Mouse (Mus musculus): ENCODE measurements around the gene Slc5a5. TPM values are rescaled to one million over a fixed set of nuclear protein-coding genes. Genes with fewer than 3 reads are reported as not detected.

Gene Slc5a5
- polyA plus RNA-seq, 1 experiment: 0.13 TPM

DNA sequence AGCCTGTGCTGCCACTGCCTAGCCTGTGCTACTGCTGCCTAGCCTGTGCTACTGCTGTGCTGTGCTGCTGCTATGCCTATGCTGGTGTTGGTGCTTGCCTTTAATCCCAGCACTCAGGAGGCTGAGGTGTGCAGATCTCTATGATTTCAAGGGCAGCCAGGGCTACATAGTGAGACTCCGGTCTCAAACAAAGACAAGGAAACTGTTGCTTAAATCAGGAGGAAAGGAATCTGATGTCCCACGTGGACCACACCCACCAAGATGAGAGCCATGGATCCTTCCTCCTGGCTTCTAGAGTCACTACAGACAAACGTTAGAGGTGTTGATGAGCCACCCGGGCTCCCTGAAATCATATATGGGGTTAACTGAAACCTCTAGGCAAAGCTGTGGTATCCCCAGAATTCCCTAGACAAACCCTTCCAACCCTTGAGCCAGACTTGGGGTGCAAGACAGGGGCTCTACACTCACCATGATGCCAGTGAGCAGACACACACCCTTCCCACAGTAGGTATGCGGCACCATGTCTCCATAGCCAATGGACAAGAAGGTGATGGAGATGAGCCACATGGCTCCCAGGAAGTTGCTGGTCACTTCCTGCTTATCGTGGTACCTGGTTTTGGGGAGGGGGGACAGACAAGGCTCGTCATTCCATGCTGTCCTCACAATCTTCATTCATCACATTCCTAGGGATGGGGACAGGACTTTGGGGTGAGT, 42.3 kb downstream of the Slc5a5 start:
- H3K36me3 ChIP-seq (replicated peaks; ENCODE audit: low read length): no peaks in the 10 kb centered on the region
- no peaks in the 10 kb centered on the region for H3K9me3 ChIP-seq
- peak overlapping the region; percentile 44 for H3K4me3 ChIP-seq (replicated peaks)
- TF ChIP-seq GATA1 (IDR thresholded peaks at IDR 0.05; ENCODE audit: borderline replicate concordance, low read length): no peak
- peaks cover 29% of the 10 kb centered on the region for H3K4me1 ChIP-seq
- peaks cover 87% of the 10 kb centered on the region for H3K27me3 ChIP-seq (replicated peaks)

DNA sequence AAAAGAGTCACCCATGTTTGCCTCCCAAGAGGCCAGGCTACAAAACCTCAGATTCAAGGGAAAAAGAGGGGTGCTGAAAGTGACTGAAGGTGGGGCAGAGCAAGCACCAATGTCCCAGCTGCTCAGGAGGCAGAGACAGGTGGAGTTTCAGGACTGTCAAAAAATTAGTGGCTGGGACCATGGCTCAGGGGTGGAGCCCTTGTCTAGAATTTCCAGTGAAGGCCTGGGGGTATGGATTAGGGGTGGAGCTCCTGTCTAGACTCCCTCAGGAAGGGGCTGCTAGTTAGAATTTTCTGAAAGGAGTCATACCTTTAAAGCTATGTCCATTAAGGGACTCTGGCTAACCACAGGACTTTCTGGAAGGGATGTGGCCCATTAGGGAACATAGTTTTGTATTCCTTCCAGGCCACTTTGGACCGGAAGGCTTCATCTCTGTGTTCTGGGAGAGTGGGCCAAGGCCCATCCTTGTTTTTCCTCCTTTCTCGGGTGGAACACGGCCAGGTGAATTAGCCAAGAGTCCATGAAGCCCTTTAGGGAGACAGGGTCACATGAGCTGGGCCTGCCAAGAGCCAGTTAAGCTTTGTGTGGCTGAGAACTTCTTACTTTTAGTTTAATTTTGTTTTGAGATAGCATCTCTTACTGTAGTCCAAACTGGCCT, 43.1 kb downstream of the Slc5a5 start:
- TF ChIP-seq GATA1 (IDR thresholded peaks at IDR 0.05; ENCODE audit: borderline replicate concordance, low read length) (no peak), FLI1 (IDR thresholded peaks at IDR 0.05; ENCODE audit: low read length) (no peak)
- Histone ChIP-seq H3K4me3 (replicated peaks) (no peak overlapping the region), H3K4me1 (peaks cover 26% of the 10 kb centered on the region), H3K9me3 (no peaks in the 10 kb centered on the region), H3K36me3 (replicated peaks; ENCODE audit: low read length) (no peaks in the 10 kb centered on the region), H3K27me3 (replicated peaks) (peaks cover 81% of the 10 kb centered on the region)

DNA sequence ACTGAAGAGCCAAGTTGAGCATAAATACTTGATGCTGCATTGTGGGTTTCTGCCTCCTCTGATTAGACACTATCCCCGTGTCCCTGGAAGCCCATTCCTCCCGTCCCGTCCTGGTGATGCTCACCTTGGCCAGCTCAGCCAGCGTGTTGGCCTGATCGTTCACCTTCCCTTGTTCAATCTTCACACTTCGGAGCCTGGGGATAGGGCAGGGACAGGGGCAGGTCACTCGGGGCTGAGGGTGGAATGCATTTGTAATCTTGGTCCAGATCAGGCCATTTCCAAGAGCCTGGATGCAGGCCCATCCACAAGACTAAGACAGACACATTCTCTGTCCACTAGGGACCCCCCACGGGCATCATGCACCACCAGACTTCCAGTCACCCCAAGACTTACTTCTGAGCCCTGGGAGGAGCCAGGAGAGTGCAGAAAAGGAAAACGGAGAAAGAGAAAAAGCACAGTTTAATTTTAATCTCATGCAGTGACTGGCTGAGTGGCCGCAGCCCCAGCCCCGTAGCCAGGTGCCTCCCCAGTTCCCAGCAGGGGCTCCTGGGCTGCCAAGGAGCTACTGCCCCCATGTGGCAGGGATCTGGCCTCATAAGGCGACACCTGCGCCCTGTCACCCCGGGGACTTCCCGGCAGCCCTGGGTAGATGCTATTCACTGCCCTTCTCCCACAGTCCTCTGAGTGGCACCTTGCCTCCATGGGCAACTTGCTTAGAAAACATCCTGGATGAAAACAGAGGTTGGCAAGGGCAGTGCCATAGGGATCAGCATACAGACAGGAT, 46.0 kb downstream of the Slc5a5 start:
- Histone ChIP-seq H3K27me3 (replicated peaks) (peaks cover 62% of the 10 kb centered on the region), H3K4me3 (replicated peaks) (no peak overlapping the region), H3K4me1 (peaks cover 20% of the 10 kb centered on the region), H3K36me3 (replicated peaks; ENCODE audit: low read length) (no peaks in the 10 kb centered on the region), H3K9me3 (no peaks in the 10 kb centered on the region)
- TF ChIP-seq GATA1 (IDR thresholded peaks at IDR 0.05; ENCODE audit: borderline replicate concordance, low read length): no peak
- no peak for TF ChIP-seq FLI1 (IDR thresholded peaks at IDR 0.05; ENCODE audit: low read length)

DNA sequence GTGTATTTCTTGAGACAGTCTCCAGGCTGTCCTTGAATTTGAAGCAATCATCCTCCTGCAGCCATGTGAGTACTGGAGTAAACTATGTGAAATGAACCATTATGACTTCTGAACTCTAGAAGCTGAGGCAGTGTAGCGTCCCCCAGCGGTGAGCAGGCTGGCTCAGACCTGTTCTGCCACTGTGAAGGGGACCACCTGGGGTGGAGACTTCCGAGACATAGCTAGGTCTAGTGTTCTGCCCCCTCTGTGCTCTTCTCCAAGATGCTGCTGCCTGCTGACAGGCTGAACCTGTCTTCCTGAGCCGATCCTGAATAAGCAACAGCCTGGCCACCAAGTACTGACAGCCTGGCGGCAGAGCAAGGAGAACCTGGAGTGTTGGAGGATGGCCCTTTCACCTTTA, 47.4 kb downstream of the Slc5a5 start:
- H3K4me3 ChIP-seq (replicated peaks): no peak overlapping the region
- peaks cover 47% of the 10 kb centered on the region for H3K27me3 ChIP-seq (replicated peaks)
- H3K9me3 ChIP-seq: no peaks in the 10 kb centered on the region
- H3K36me3 ChIP-seq (replicated peaks; ENCODE audit: low read length): no peaks in the 10 kb centered on the region
- TF ChIP-seq GATA1 (IDR thresholded peaks at IDR 0.05; ENCODE audit: borderline replicate concordance, low read length) (no peak), FLI1 (IDR thresholded peaks at IDR 0.05; ENCODE audit: low read length) (no peak)
- peaks cover 32% of the 10 kb centered on the region for H3K4me1 ChIP-seq

DNA sequence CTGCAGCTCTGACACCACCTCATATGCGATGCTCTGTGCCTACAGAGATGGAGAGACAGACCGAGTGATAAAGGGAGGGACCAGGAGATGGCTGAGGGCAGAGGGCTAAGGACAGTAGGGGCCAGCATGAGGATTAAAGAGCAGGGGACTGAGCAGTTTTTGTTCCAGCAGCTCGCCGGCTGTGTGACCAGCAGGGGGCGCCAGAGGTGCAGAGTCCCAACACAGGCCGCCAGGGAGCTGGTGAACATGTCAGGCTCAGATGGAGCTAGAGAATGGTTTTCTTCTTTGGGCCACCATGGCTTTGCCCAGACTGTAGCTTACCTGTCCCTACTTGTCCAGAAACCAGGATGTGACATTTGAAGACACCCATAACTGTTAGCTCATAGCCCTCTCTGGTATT, 48.0 kb downstream of the Slc5a5 start:
- Histone ChIP-seq H3K4me1 (peaks cover 34% of the 10 kb centered on the region), H3K36me3 (replicated peaks; ENCODE audit: low read length) (no peaks in the 10 kb centered on the region), H3K27me3 (replicated peaks) (peaks cover 42% of the 10 kb centered on the region), H3K4me3 (replicated peaks) (peak overlapping the region; percentile 11), H3K9me3 (no peaks in the 10 kb centered on the region)
- TF ChIP-seq GATA1 (IDR thresholded peaks at IDR 0.05; ENCODE audit: borderline replicate concordance, low read length): no peak
- no peak for TF ChIP-seq FLI1 (IDR thresholded peaks at IDR 0.05; ENCODE audit: low read length)

DNA sequence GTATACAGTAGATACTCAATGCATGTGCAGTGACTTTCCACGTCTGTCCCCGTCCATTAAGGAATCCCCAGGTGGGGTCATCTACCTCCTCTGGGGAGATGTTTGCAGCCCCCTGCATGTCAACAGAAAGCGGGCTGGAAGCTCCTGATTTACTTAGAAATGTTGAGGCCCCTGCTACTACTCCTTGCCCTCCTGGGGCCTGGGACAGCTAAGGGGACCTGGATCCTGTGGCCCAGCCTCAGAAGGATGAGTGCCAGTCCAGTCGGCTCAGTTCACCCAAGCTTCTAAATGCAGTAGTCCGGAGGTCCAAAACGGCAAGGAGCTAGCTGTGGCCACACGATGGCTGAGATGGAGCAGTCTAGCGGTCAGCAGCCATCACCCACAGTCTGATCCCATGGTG, 48.6 kb downstream of the Slc5a5 start:
- peaks cover 34% of the 10 kb centered on the region for H3K4me1 ChIP-seq
- no peak overlapping the region for H3K4me3 ChIP-seq (replicated peaks)
- no peaks in the 10 kb centered on the region for H3K36me3 ChIP-seq (replicated peaks; ENCODE audit: low read length)
- peaks cover 36% of the 10 kb centered on the region for H3K27me3 ChIP-seq (replicated peaks)
- TF ChIP-seq FLI1 (IDR thresholded peaks at IDR 0.05; ENCODE audit: low read length) (no peak), GATA1 (IDR thresholded peaks at IDR 0.05; ENCODE audit: borderline replicate concordance, low read length) (no peak)
- H3K9me3 ChIP-seq: no peaks in the 10 kb centered on the region

DNA sequence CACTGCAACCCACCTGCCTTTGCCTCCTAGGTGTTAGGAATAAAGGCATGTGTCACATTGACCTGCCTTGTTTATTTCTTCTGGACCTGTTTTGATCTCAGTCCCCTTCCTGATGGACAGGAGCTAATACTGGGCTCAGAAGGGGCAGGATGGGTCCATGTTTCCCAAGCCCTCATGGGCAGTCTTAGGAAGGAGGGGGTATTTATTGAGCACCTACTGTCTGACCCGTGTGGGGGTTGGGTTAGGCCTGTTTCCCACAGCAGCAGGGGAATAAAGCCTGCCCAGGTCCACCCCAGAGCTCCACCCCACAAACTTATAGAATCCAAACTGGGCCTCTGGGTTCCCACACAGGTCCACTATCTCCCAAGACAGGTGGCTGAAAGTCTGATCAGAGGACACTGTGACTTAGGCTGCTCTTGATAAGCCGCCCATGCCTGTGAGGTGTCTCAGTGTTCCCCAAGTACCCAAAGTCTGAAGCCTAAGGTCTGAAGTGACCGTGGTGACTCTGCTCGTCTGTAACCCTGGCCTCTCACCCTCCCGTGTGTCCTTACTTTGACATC, 49.3 kb downstream of the Slc5a5 start:
- peaks cover 39% of the 10 kb centered on the region for H3K4me1 ChIP-seq
- TF ChIP-seq FLI1 (IDR thresholded peaks at IDR 0.05; ENCODE audit: low read length) (no peak), GATA1 (IDR thresholded peaks at IDR 0.05; ENCODE audit: borderline replicate concordance, low read length) (no peak)
- H3K27me3 ChIP-seq (replicated peaks): peaks cover 29% of the 10 kb centered on the region
- no peaks in the 10 kb centered on the region for H3K9me3 ChIP-seq
- no peak overlapping the region for H3K4me3 ChIP-seq (replicated peaks)
- no peaks in the 10 kb centered on the region for H3K36me3 ChIP-seq (replicated peaks; ENCODE audit: low read length)

DNA sequence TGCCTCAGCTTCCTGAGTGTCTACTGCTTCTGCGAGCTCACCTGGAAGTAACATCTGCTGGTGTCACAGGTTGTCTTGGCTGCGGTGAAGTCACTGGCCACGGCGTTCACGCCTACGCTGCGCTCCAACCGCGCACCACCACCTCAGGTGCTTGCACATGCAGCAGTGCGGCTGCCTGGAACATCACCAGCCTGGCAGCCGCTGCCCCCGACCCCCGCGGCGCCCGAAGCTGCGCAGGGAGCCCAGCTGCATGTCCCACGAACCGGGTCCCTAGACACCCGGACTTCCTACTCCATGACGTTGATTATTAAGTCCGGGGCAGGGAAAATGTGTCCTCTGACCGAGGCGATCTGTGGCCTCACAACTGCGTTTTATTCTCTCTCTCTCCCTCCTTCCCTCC, 50.1 kb downstream of the Slc5a5 start:
- Histone ChIP-seq H3K36me3 (replicated peaks; ENCODE audit: low read length) (peaks cover 2% of the 10 kb centered on the region), H3K27me3 (replicated peaks) (peaks cover 21% of the 10 kb centered on the region), H3K4me3 (replicated peaks) (no peak overlapping the region), H3K9me3 (no peaks in the 10 kb centered on the region), H3K4me1 (peaks cover 40% of the 10 kb centered on the region)
- TF ChIP-seq FLI1 (IDR thresholded peaks at IDR 0.05; ENCODE audit: low read length): no peak
- TF ChIP-seq GATA1 (IDR thresholded peaks at IDR 0.05; ENCODE audit: borderline replicate concordance, low read length): no peak

DNA sequence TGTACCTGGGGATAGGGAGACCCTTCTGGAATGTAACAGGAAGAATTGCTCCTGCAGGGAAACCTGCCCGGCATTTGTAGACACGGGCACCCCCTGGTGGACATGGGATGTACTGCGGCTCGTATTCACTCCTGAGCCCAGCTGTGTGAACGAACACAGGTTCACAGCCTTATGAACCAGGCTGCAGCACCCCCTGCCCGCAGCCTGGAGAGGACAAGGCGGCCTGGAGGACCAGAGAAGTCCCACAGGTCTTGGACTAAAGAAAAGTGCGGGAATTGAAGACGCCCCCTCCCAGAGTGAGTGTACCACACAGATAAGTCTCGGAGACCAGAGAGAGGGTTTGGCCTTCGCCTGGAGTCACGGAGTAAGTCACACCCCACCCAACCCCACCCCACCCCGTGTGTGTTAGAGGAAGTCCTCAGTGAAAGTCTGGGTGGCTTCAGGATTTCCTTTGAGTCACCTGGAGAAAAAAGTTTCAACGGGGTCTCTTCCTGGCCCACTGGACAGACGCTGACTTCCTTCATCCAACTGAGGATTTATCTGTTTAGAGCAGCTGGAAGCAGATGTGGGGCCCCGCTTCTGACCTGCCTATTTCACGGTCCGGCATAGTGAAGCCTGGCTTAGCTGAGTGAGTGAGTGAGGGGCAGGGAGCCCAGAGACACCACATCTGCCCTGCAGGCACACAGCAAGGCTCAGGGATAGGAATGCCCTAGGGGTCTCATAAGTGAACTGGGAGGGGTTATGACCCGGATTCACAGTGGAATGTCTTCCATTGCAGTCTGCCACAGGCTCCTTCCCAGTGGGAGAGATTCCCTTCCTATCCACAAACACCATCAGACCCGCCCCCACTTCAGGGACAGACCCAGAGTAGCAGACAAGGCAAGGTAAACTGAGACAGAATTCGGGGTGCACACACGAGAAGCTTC, 51.1 kb downstream of the Slc5a5 start:
- Histone ChIP-seq H3K9me3 (no peaks in the 10 kb centered on the region), H3K4me1 (peaks cover 48% of the 10 kb centered on the region), H3K4me3 (replicated peaks) (peak overlapping the region; percentile 50), H3K27me3 (replicated peaks) (peaks cover 13% of the 10 kb centered on the region), H3K36me3 (replicated peaks; ENCODE audit: low read length) (peaks cover 13% of the 10 kb centered on the region)
- TF ChIP-seq GATA1 (IDR thresholded peaks at IDR 0.05; ENCODE audit: borderline replicate concordance, low read length) (no peak), FLI1 (IDR thresholded peaks at IDR 0.05; ENCODE audit: low read length) (no peak)
